Comparison of ENCODE assay signal across 12 mouse cellular contexts in genomic region chr12:71446892-71447268, GRCm38 (mm10).
DNase-seq lines count a peak whose midpoint lies in the region; ATAC-seq and TF ChIP-seq lines count a peak whose summit lies in the region.
"Had no signal": no experiment of that assay in that cellular context is flagged by ENCODE, and none has a peak within 500 bp of the region (broad histone marks: within the 10 kb centered on the region; RNA-seq: fewer than 3 reads in every experiment).

No protein-coding gene starts in this region.

- no peak for TF ChIP-seq CTCF in liver, postnatal 0 days (IDR thresholded peaks at IDR 0.05; ENCODE audit: low read depth)
- TF ChIP-seq CTCF in kidney, adult 2 months (conservative IDR thresholded peaks at IDR 0.05; ENCODE audit: insufficient read depth, insufficient read length, low read depth, low read length) = no peak
- TF ChIP-seq CTCF in stomach, postnatal 0 days (IDR thresholded peaks at IDR 0.05; ENCODE audit: low read depth) = no peak

- no peak overlapping the region for H3K9ac ChIP-seq in liver, postnatal 0 days (replicated peaks)
- H3K9ac ChIP-seq in liver, embryonic 12.5 days = no peak overlapping the region
- H3K9ac ChIP-seq in lung, embryonic 15.5 days = no peak overlapping the region
- no peak overlapping the region for H3K9ac ChIP-seq in stomach, postnatal 0 days (ENCODE audit: low read length)
- H3K9ac ChIP-seq: midbrain, embryonic 15.5 days; neural tube, embryonic 15.5 days had no signal

- H3K36me3 ChIP-seq in liver, postnatal 0 days (replicated peaks; ENCODE audit: insufficient read depth, low read length) = no peaks in the 10 kb centered on the region
- no peaks in the 10 kb centered on the region for H3K36me3 ChIP-seq in liver, embryonic 12.5 days
- no peaks in the 10 kb centered on the region for H3K36me3 ChIP-seq in kidney, adult 2 months (ENCODE audit: control insufficient read depth, insufficient read depth, low read length)
- H3K36me3 ChIP-seq in lung, embryonic 15.5 days = no peaks in the 10 kb centered on the region
- no peaks in the 10 kb centered on the region for H3K36me3 ChIP-seq in stomach, postnatal 0 days (ENCODE audit: control insufficient read depth, insufficient read depth, low read length)
- H3K36me3 ChIP-seq: midbrain, embryonic 15.5 days; neural tube, embryonic 15.5 days had no signal

- peak; percentile 17 for DNase-seq in liver, postnatal 0 days
- DNase-seq in kidney, adult 2 months = peak; percentile 81
- DNase-seq in stomach, postnatal 0 days (ENCODE audit: low spot score) = no peak
- no peak for DNase-seq in frontal cortex, postnatal 36 days (ENCODE audit: low spot score in 2 of 2)
- DNase-seq in gastrocnemius, postnatal 25 days = no peak
- DNase-seq: cerebellum, postnatal 25 days had no signal

- no peak overlapping the region for H3K4me3 ChIP-seq in liver, postnatal 0 days (ENCODE audit: low read depth, low read length)
- H3K4me3 ChIP-seq in liver, embryonic 12.5 days = no peak overlapping the region
- no peak overlapping the region for H3K4me3 ChIP-seq in kidney, adult 2 months (ENCODE audit: insufficient read depth, low read depth, low read length)
- no peak overlapping the region for H3K4me3 ChIP-seq in lung, embryonic 15.5 days
- no peak overlapping the region for H3K4me3 ChIP-seq in stomach, postnatal 0 days (ENCODE audit: low read depth, low read length)
- H3K4me3 ChIP-seq: midbrain, embryonic 15.5 days; neural tube, embryonic 15.5 days had no signal

- H3K27ac ChIP-seq in liver, postnatal 0 days (ENCODE audit: low read depth) = peak overlapping the region; percentile 1; the same call in 1 of the 2 replicates
- H3K27ac ChIP-seq in liver, embryonic 12.5 days = no peak overlapping the region
- peak overlapping the region; percentile 80 for H3K27ac ChIP-seq in kidney, adult 2 months (ENCODE audit: insufficient read depth, low read depth, low read length)
- peak overlapping the region; percentile 63 for H3K27ac ChIP-seq in lung, embryonic 15.5 days
- H3K27ac ChIP-seq in stomach, postnatal 0 days (replicated peaks) = 0 out of 2 replicates have a peak overlapping the region, but pooled peaks have one; percentile 9
- H3K27ac ChIP-seq: midbrain, embryonic 15.5 days; neural tube, embryonic 15.5 days had no signal

- ATAC-seq in liver, postnatal 0 days = peak; percentile 43; the same call in 1 of the 2 replicates
- ATAC-seq in liver, embryonic 12.5 days = no peak
- peak; percentile 32; the same call in 1 of the 2 replicates for ATAC-seq in lung, embryonic 15.5 days (ENCODE audit: borderline replicate concordance, extremely low read depth, low FRiP score, low TSS enrichment)
- no peak for ATAC-seq in stomach, postnatal 0 days (ENCODE audit: low FRiP score, low TSS enrichment)
- no peak for ATAC-seq in erythroblast, adult 5-6 weeks (replicated peaks; ENCODE audit: low FRiP score, poor library complexity, severe bottlenecking)
- ATAC-seq: midbrain, embryonic 15.5 days had no signal

- TF ChIP-seq EP300 in liver, postnatal 0 days (IDR thresholded peaks at IDR 0.05; ENCODE audit: low read depth) = no peak
- TF ChIP-seq EP300 in stomach, postnatal 0 days (optimal IDR thresholded peaks at IDR 0.05) = no peak

- 28% methylated on average over 7 of the region's 7 CpGs for WGBS in liver, postnatal 0 days (ENCODE audit: insufficient replicate concordance)
- WGBS in liver, embryonic 12.5 days (ENCODE audit: insufficient replicate concordance) = 49% methylated on average over 7 of the region's 7 CpGs
- 22% methylated on average over 7 of the region's 7 CpGs for WGBS in kidney, adult 2 months
- WGBS in lung, embryonic 15.5 days = 34% methylated on average over 7 of the region's 7 CpGs
- WGBS in stomach, postnatal 0 days = 39% methylated on average over 7 of the region's 7 CpGs

- H3K4me2 ChIP-seq in liver, postnatal 0 days (ENCODE audit: low read depth, low read length) = no peak overlapping the region
- H3K4me2 ChIP-seq in liver, embryonic 12.5 days = no peak overlapping the region
- H3K4me2 ChIP-seq in lung, embryonic 15.5 days = no peak overlapping the region
- no peak overlapping the region for H3K4me2 ChIP-seq in stomach, postnatal 0 days (replicated peaks; ENCODE audit: low read depth)
- H3K4me2 ChIP-seq: midbrain, embryonic 15.5 days; neural tube, embryonic 15.5 days had no signal

- no peaks in the 10 kb centered on the region for H3K9me3 ChIP-seq in liver, postnatal 0 days (ENCODE audit: low read length)
- H3K9me3 ChIP-seq in liver, embryonic 12.5 days (replicated peaks) = no peaks in the 10 kb centered on the region
- H3K9me3 ChIP-seq in lung, embryonic 15.5 days = no peaks in the 10 kb centered on the region
- H3K9me3 ChIP-seq in stomach, postnatal 0 days (ENCODE audit: control insufficient read depth, low read length) = no peaks in the 10 kb centered on the region
- H3K9me3 ChIP-seq: midbrain, embryonic 15.5 days; neural tube, embryonic 15.5 days had no signal

- H3K27me3 ChIP-seq in liver, postnatal 0 days (ENCODE audit: insufficient read depth, low read length) = no peaks in the 10 kb centered on the region
- H3K27me3 ChIP-seq in liver, embryonic 12.5 days (replicated peaks) = no peaks in the 10 kb centered on the region
- H3K27me3 ChIP-seq in kidney, adult 2 months (replicated peaks; ENCODE audit: control insufficient read depth, insufficient read depth, low read length) = no peaks in the 10 kb centered on the region
- H3K27me3 ChIP-seq in lung, embryonic 15.5 days = no peaks in the 10 kb centered on the region
- H3K27me3 ChIP-seq in stomach, postnatal 0 days (ENCODE audit: control insufficient read depth, insufficient read depth, low read length) = no peaks in the 10 kb centered on the region
- H3K27me3 ChIP-seq: CH12.LX; midbrain, embryonic 15.5 days; neural tube, embryonic 15.5 days had no signal

- no peak for TF ChIP-seq POLR2A in kidney, adult 2 months (IDR thresholded peaks at IDR 0.05; ENCODE audit: low read depth, low read length)

- H3K4me1 ChIP-seq in liver, postnatal 0 days (ENCODE audit: insufficient read depth) = 0 out of 2 replicates have a peak, but pooled peaks cover 5% of the 10 kb centered on the region
- H3K4me1 ChIP-seq in liver, embryonic 12.5 days = no peaks in the 10 kb centered on the region
- peaks cover 7% of the 10 kb centered on the region; the same call in 1 of the 2 replicates for H3K4me1 ChIP-seq in kidney, adult 2 months (ENCODE audit: control insufficient read depth, insufficient read depth, low read length)
- H3K4me1 ChIP-seq in lung, embryonic 15.5 days = peaks cover 13% of the 10 kb centered on the region; the same call in 1 of the 2 replicates
- no peaks in the 10 kb centered on the region for H3K4me1 ChIP-seq in stomach, postnatal 0 days (replicated peaks; ENCODE audit: control insufficient read depth, insufficient read depth)
- H3K4me1 ChIP-seq: neural tube, embryonic 15.5 days had no signal

Comparison
In these comparisons a context has a peak if more than half of its experiments do, and no peak if none do; other contexts are left out.
1. ATAC-seq: peak in liver, postnatal 0 days (single experiment) and lung, embryonic 15.5 days (single experiment); none in liver, embryonic 12.5 days (single experiment), stomach, postnatal 0 days (single experiment) and erythroblast, adult 5-6 weeks (single experiment).
2. DNase-seq: peak in liver, postnatal 0 days (single experiment) and kidney, adult 2 months (single experiment); none in stomach, postnatal 0 days (single experiment), frontal cortex, postnatal 36 days (0 of 2) and gastrocnemius, postnatal 25 days (single experiment).